Mouse (Mus musculus): ENCODE measurements at regions not wholly inside any gene's neighbourhood (a gene's known extent, or its start where the extent isn't known, plus 50 kb on each side); places are given as distances from the start of the nearest gene placed in this dataset.
"Not testable (repeated sequence)": the region's sequence is repeated elsewhere in the genome, so short reads cannot be mapped to it uniquely, and the experiment has no call there.

DNA sequence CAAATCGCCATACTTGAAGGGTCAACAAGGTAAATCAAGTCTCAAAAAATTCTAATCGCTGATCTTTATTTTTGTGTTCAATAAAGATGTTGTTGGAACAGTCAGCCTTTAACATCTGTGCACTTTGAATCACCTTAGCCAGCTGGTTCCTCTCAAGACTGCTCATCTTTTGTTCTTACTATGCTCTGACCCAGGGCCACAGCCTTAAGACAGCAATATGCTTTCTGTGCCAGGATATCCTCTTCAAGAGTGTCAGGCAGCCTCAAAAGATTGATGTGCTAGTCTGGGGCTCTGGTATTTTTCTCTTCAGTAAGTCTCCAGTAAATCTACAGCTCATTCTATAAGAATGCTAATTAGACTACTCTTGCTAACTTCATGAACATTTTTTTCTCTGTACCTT, 199.9 kb downstream of the Dph6 start:
- no peak for DNase-seq (ENCODE audit: low read depth, low spot score)

- DNase-seq (ENCODE audit: low read depth, low spot score) = no peak
Measured at GRCm38 (mm10) chr2:114450185-114450584, 204.6 kb downstream of the Dph6 start.

- DNase-seq (ENCODE audit: low read depth, low spot score) = no peak
Measured at GRCm38 (mm10) chr2:114443801-114444200, 211.0 kb downstream of the Dph6 start.

DNA sequence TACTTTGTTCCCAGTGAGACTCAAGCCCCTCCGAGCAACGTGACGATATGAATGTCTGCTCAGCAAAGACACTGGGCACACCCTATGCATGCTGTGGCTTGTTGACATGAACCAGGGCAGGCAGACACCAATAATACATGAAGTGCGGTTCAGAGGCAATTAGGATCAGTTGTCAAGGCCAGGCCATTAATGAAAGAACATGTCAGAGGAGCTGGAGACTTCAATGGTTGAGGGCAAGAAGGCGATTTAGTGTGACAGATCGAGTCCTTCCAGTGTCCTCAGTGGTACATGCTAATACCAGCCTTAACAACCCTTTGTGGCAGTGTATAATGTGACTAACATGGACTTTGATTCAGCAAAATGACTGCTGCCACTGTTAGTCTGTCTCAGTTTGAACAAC, 213.8 kb downstream of the Dph6 start:
- DNase-seq (ENCODE audit: low read depth, low spot score) = no peak

DNA sequence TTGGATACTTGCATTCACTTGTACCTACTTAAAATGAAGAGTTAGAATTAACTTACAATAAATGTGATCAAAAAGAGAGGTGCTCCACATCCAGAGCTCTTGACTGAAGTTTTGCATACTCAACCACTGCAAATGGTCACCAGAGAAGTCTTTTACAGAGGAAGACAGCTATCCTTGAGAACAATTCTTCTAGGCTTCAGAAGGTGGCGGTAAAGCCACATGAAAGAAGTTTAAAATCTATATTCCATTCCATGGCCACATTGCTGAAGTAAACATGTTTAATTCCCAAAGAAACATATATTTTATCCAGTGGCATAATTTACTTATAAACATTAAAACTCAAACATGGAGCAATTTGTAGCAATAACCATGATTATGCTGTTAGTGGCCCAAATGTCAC, 215.1 kb downstream of the Dph6 start:
- no peak for DNase-seq (ENCODE audit: low read depth, low spot score)

DNA sequence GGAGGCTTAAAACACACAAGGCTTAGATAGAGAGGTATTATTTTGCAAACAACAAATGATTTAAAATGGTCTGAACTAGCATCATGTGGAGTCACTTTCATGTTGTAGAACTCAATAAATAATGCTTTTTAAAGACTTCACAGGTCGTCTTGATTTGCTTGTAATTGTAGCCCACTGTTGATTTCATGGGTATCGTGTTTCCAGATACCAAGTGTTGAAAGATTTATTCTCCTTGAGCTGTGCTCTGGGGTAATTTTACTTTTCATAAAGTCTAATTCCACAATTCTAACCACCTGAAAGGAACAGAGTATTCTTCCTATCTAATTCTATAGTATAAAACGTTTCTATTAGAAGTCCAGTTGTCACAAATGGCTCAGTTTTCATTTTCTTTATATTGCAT, 216.7 kb downstream of the Dph6 start:
- no peak for DNase-seq (ENCODE audit: low read depth, low spot score)

- DNase-seq (ENCODE audit: low read depth, low spot score) = no peak
Measured at GRCm38 (mm10) chr2:114427426-114428157, 226.3 kb upstream of the Zfp770 start.

DNA sequence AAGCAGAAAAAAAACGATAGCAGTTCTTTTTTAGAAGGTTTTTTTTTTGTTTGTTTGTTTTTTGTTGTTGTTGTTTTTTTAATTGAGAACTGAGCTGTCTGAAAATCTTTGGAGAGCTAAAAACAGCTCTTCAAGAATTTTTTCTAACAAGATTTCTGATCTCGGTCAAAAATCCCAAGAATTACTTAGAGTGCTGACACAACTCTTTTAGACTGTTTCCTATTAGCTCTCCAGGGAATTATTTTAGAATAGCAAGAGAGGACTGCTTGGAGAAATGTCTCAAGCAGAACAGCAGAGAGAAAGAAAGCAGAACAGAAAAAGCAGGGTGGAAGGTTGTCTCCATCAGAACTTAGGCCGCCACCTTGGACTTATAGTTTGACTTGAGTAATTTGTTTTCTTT, 218.1 kb upstream of the Zfp770 start:
- no peak for DNase-seq (ENCODE audit: low read depth, low spot score)

- DNase-seq (ENCODE audit: low read depth, low spot score) = no peak
Measured at GRCm38 (mm10) chr2:114413013-114413412, 211.7 kb upstream of the Zfp770 start.

DNA sequence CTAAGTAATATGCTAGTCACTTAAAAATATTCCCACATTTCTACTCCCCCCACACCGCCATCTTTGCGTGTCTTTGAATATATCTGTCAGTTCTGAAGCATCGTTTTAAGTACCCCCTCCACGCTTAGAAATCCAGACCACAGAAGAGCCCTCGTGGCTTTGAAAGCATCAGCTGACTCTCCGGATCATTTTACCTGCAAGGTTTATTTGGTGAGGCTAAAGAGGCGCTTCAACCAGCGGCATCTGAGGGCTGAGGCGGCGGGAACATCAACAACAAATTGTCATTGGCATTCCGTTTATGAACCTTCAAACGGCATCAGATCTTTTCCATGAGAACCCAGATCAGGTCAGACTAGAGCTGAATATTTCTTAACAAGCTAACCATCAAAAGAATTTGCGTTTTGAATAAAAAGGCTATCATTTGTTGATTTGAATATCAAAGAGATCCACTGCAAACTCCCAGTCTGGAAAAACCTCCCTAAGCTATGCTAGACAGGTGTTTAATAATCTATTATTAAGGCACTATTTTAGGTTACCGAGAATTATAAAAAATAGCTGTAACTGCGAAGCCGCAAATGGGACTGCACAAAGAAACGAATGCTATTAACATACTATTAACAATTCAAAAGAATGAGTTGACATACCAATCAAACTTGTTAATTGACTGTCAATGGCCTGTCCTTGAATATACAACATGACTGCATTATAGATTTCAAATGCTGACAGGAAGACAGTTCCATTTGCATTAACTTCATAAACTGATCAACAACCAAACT, 210.9 kb upstream of the Zfp770 start:
- DNase-seq (ENCODE audit: low read depth, low spot score) = no peak

DNA sequence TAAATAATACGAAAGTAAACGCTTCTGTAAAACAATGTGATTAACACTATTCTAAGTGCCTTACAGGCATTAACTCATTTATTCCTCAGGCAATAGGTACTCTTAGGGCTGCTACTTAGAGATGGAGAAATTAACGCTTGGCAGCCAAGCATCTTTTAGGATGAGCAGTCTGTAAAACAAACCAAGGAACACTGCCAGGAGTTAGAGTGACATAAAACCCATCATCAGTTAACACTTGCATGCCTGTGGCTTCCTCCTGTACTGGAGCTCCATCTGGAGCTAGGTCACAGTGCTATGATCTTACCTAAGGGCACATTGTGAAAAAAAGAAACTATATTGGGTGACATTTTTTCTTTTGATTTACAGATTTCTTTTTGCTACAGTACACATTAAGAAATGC, 209.4 kb upstream of the Zfp770 start:
- DNase-seq (ENCODE audit: low read depth, low spot score) = no peak

GRCm38 (mm10) chr2:114409542-114409941, 208.3 kb upstream of the Zfp770 start:
- no peak for DNase-seq (ENCODE audit: low read depth, low spot score)

DNA sequence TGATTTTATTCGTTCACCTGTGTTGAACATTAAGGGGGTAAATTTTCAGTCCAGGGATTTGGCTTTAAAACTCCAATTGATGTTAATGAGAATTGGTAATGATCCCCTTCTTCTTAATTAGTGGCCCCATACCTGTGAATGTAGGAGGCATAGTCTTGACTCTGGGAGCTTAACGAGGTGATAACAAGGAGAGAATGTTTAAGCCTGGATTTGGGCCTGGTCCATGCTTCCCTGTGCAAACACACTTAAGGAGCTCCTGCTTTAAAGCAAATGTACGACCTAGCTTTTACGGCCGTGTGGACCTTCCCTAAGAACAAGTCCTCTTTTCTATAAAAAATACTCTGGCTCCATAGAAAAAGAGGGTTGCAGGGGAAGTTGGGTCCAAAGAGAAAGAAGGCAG, 206.1 kb upstream of the Zfp770 start:
- no peak for DNase-seq (ENCODE audit: low read depth, low spot score)

DNA sequence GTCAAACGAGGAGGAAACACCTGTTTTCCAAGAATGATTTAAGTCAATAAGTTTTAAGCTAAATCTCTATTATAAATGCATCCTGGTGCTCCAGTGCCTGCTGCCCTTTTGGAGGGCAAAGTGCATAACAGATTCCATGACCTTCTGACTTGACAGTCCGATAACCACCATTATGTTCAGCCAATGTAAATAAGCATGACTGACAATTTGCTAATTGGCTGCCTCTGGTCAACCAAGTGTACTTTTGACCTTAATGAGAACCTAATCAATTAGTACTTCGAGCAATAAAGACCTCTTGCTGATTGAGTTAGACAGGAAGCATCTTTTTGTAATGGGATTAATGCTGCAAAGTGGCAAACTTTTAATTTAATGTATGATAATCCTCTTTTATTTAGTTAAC, 183.3 kb upstream of the Zfp770 start:
- DNase-seq (ENCODE audit: low read depth, low spot score) = no peak

DNA sequence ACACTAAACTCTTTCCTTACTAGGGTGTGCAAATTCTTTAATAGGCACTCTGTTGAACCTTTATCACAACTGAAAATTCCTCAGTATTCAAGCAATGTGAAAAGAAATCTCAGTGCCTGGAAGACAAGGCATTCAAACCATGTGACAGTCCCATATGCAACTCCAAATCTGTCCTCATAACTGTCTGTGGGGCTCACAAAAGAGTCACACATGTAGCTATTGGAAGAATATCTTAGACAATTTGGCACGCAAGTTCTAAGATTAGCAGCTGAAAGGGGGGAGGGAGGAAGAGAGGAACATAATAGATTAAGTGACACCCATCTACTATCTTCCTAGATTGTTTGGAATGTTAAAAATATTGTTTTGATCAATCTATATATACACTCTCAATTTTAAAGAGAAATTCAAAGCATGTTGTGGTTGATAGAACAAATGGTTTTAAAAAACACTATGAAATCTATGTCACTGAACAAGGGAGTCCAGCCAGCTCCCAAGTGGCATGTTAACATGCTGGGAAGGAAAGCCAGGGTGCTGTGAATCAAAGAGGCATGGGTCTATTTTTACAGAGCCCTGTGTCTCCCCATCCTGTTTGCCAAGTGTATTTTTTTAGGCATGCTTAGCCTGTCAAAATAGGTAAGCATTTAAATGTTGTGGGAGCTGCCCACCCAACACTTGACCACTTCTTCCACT, 177.7 kb upstream of the Zfp770 start:
- DNase-seq (ENCODE audit: low read depth, low spot score) = no peak

GRCm38 (mm10) chr2:114373476-114373875, 172.2 kb upstream of the Zfp770 start:
- DNase-seq (ENCODE audit: low read depth, low spot score) = no peak

DNA sequence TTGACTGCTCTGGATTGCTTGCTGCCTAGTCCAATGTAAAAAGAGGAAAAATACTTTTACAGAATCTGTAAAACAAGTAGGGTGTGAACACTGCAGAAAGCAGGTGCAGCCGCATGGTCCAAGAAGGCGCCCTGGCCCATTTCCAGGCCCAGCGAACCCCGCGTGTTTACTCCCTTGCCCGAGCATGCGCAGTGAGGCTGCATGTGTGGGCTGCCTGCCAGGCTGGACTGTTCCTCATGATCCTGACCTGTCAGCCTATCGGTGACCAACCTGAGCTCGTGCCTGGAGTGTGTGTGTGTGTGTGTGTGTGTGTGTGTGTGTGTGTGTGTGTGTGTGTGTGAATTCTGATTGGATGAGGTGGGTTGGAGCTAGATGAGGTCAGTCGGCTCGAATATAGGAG, 152.6 kb upstream of the Zfp770 start:
- not testable (repeated sequence) for DNase-seq (ENCODE audit: low read depth, low spot score)

DNA sequence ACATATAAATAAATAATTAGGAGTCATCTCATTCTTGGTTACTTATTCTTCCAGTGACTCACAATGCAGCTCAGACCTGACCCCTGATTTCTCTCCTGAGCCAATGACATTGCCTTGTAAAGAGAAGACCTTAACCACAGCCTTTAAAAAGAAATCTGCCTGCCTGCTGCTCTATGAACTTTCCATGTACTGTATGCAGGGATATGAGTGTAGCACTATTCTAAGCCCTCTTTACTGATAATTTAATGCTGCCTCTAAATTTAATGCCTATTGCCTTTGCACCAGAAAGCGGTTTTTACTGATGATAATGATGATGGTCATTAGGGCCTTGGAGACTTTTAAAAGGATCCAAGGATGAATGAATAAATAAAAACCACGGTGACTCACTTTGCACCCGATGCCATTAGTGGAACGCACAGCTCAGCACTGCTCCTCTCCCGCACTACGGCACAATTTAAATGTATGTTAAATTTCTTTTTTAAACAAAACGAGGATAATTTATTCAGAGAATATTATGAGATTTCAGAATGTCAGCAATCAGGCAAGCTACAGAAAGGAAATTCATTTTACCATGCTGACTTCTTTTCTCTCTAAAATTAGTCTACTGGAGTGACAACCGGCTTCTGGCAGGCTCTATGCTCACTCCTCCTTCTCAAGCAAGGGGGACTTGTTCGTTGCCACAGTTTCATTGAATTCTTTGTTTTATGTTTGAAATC, 139.5 kb upstream of the Zfp770 start:
- DNase-seq (ENCODE audit: low read depth, low spot score) = no peak

DNA sequence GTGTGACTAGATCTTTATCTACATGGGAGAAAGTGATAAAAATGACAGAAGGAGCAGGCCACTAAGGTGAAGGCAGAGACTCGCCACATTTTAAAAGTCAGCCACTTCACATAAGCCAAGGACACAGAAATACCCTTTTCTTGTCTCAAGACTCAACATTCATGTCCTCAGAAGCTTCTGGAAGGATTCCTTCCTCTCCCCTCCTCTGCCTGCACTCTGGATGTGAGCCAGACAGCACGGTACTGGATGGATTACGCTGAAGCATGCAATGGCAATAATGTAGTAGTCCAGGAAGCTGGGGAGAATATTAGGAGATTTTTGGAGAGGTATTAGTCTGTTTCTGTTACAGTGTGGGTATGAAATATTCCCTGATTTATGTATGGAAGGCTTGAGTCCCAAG, 100.5 kb upstream of the Zfp770 start:
- no peak for DNase-seq (ENCODE audit: low read depth, low spot score)

- DNase-seq (ENCODE audit: low read depth, low spot score) = no peak
Measured at GRCm38 (mm10) chr2:114295110-114295509, 93.8 kb upstream of the Zfp770 start.

DNA sequence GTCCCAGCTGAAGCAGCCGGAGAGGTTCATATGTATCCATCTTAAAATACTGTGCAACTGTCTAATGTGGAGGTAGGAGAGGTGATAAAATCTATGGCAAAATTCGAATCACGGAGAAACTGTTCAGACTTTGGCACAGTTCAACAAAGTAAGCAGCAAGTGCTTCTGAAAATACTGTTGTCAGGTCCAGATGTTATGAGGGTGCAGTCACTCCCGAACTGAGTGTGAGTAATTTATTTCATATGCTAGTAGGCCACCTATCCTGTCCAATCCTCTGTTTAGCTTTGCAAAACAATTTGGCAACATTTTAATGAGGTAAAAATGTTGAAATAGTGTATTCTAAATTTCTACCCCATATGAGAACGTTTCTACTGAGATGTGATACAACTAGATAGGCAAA, 90.1 kb upstream of the Zfp770 start:
- DNase-seq (ENCODE audit: low read depth, low spot score) = no peak

GRCm38 (mm10) chr2:114275536-114275935, 74.3 kb upstream of the Zfp770 start:
- no peak for DNase-seq (ENCODE audit: low read depth, low spot score)

All from WW6 (cell line).